Mouse (Mus musculus) limb, embryonic 11.5 days (tissue): ENCODE results near the gene Efcab10. TPM values are rescaled to one million over a fixed set of nuclear protein-coding genes. Genes with fewer than 3 reads are reported as not detected.

Source experiments
- ATAC-seq: fragments of 200-750 bp; cut with Nextera tagmentation; 2 replicates; pipeline ENCODE4 v1.8.0; 2017; ENCODE audit warnings: low read depth; ENCODE audit not compliant: insufficient number of reproducible peaks, low FRiP score, low TSS enrichment
- DNase-seq: peaks from one replicate; pipeline ENCODE4 v3.0.0-alpha.2; 2015; ENCODE audit warnings: low spot score
- H3K27ac ChIP-seq: fragments of 300-500 bp; sonication (generic); replicated peaks from 2 replicates; pipeline ENCODE4 v1.5.1; 2014; ENCODE audit warnings: low read depth, mild to moderate bottlenecking, low read length
- H3K27me3 ChIP-seq: fragments of 300-500 bp; sonication (generic); 2 replicates; pipeline ENCODE4 v1.6.1; 2014; ENCODE audit warnings: mild to moderate bottlenecking, low read length, mixed read lengths; ENCODE audit not compliant: control insufficient read depth, insufficient read depth
- H3K36me3 ChIP-seq: fragments of 300-500 bp; sonication (generic); 2 replicates; pipeline ENCODE4 v1.6.1; 2014; ENCODE audit warnings: mild to moderate bottlenecking, low read length, moderate library complexity, mixed read lengths; ENCODE audit not compliant: control insufficient read depth, insufficient read depth
- H3K4me1 ChIP-seq: fragments of 300-500 bp; sonication (generic); 2 replicates; pipeline ENCODE4 v1.6.1; 2014; ENCODE audit warnings: low read length, mixed read lengths; ENCODE audit not compliant: control insufficient read depth, insufficient read depth
- H3K4me2 ChIP-seq: fragments of 300-500 bp; sonication (generic); 2 replicates; pipeline ENCODE4 v1.6.1; 2014; ENCODE audit warnings: low read depth, mild to moderate bottlenecking, moderate library complexity; ENCODE audit not compliant: severe bottlenecking
- H3K4me3 ChIP-seq: fragments of 300-500 bp; sonication (generic); 2 replicates; pipeline ENCODE4 v1.5.1; 2014; ENCODE audit warnings: low read depth, low read length
- H3K9ac ChIP-seq: fragments of 300-500 bp; sonication (generic); 2 replicates; pipeline ENCODE4 v1.6.1; 2014; ENCODE audit warnings: mild to moderate bottlenecking, low read length
- H3K9me3 ChIP-seq: fragments of 300-500 bp; sonication (generic); 2 replicates; pipeline ENCODE4 v1.6.1; 2016; ENCODE audit warnings: low read length; ENCODE audit not compliant: control insufficient read depth
- WGBS: fragments of 180-500 bp; shearing (Covaris S2); extraction: QIAGEN DNeasy Blood & Tissue Kit; methylation state at CpG from one replicate; pipeline ENCODE4 v1.1.7; 2014; 5-methylcytosine and 5-hydroxymethylcytosine counted together
- polyA plus RNA-seq: library from polyadenylated mRNA; unstranded; fragments of >200 nt; fragmentation: Nextera tagmentation; extraction: Ambion mirVana; gene quantifications from 2 replicates; pipeline ENCODE4 v1.2.1, GENCODE M21; 2014

The Efcab10 gene
- polyA plus RNA-seq, 1 experiment from 2014 or later: 0.79 TPM

DNA sequence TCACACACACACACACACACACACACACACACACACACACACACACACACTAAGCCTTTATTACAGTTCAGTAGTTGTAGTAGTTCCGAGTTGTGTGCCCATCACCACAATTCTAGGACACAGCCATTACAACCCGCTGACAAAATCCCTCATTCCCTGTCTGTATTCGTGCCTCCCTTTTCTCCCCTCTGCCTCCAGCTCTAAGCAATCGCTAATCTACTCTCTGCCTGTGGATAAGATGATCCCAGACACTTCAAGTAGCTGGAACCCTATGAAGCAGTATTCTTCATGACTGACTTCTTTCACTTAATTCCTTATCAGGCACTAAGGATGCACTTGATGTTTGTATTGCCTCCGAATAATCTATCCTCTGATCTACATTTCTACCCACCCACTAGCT, 10.3 kb downstream of the Efcab10 start:
- H3K27ac ChIP-seq: no peak overlapping the region
- H3K4me2 ChIP-seq: no peak overlapping the region
- 76% methylated on average over 5 of the region's 5 CpGs for WGBS
- no peak for DNase-seq
- H3K27me3 ChIP-seq: no peaks in the 10 kb centered on the region
- no peak overlapping the region for H3K4me3 ChIP-seq
- no peaks in the 10 kb centered on the region for H3K4me1 ChIP-seq
- no peak for ATAC-seq
- H3K9ac ChIP-seq: no peak overlapping the region
- H3K36me3 ChIP-seq: no peaks in the 10 kb centered on the region
- no peaks in the 10 kb centered on the region for H3K9me3 ChIP-seq

- Histone ChIP-seq H3K27me3 (no peaks in the 10 kb centered on the region), H3K9ac (no peak overlapping the region), H3K9me3 (no peaks in the 10 kb centered on the region), H3K4me1 (no peaks in the 10 kb centered on the region), H3K27ac (no peak overlapping the region), H3K4me2 (no peak overlapping the region), H3K4me3 (no peak overlapping the region), H3K36me3 (no peaks in the 10 kb centered on the region)
- 69% methylated on average over 6 of the region's 6 CpGs for WGBS
- no peak for DNase-seq
- no peak for ATAC-seq
These were observed 10.9 kb downstream of the Efcab10 start for GRCm38 (mm10) chr12:33405398-33406026.

- no peak for ATAC-seq
- WGBS: 50% methylated on average over 6 of the region's 6 CpGs
These were observed 17.0 kb downstream of the Efcab10 start for GRCm38 (mm10) chr12:33411580-33412151.

GRCm38 (mm10) chr12:33424329-33424728, 29.7 kb downstream of the Efcab10 start:
- ATAC-seq (no peak), DNase-seq (peak; percentile 60)
- Histone ChIP-seq H3K4me2 (no peak overlapping the region), H3K27me3 (no peaks in the 10 kb centered on the region), H3K4me1 (no peaks in the 10 kb centered on the region), H3K36me3 (no peaks in the 10 kb centered on the region), H3K27ac (no peak overlapping the region), H3K9me3 (no peaks in the 10 kb centered on the region), H3K9ac (no peak overlapping the region), H3K4me3 (no peak overlapping the region)
- 32% methylated on average over 3 of the region's 3 CpGs for WGBS

More at GRCm38 (mm10) chr12:33411580-33412151, 17.0 kb downstream of the Efcab10 start:
- no peak for DNase-seq
- Histone ChIP-seq H3K4me1 (no peaks in the 10 kb centered on the region), H3K27me3 (no peaks in the 10 kb centered on the region), H3K4me2 (no peak overlapping the region), H3K9me3 (no peaks in the 10 kb centered on the region), H3K9ac (no peak overlapping the region), H3K36me3 (no peaks in the 10 kb centered on the region), H3K27ac (no peak overlapping the region), H3K4me3 (no peak overlapping the region)

DNA sequence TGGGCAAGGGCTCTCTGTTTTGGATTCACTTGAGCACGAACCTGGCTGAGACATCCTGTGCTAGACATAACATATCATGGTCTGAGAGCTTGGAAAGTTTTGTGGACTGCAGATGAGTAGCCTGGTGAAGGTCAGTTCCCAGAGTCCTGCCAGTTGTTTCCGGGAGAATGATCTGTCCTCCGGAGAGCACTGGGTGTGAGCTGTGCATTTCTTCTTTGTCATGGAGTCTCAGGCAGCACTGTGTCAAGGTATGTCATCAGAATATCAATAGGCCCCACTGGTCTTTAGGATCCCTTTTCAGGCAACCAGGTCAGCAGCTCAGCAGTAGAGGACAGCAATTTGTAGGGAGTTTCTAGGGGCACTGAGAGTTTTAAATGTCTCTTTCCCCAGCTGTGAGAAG, 32.6 kb downstream of the Efcab10 start:
- 38% methylated on average over 3 of the region's 3 CpGs for WGBS
- Histone ChIP-seq H3K4me1 (no peaks in the 10 kb centered on the region), H3K27ac (no peak overlapping the region), H3K9ac (no peak overlapping the region), H3K4me3 (no peak overlapping the region), H3K36me3 (no peaks in the 10 kb centered on the region), H3K4me2 (no peak overlapping the region), H3K27me3 (no peaks in the 10 kb centered on the region), H3K9me3 (no peaks in the 10 kb centered on the region)
- DNase-seq (no peak), ATAC-seq (no peak)

DNA sequence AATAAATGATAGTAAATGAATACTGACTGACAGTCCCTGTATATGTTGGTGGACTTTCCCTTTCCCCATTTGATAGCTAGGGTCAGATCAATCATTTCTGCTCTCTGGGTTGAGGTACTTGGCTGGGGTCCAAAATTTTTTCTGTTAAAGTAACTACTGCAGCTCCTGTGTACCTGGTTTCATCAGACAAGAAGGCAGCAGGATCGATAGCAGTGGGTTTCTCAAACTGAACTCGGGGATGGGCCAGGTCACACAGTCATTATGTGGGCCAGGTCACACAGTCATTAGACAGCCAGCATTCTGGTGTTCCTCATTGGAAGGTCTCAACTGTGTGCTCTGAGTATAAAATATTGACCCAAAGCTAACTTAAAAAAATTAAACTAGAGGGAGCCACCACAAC, 33.1 kb downstream of the Efcab10 start:
- WGBS: 69% methylated on average over 2 of the region's 2 CpGs
- Histone ChIP-seq H3K9me3 (no peaks in the 10 kb centered on the region), H3K4me2 (no peak overlapping the region), H3K9ac (no peak overlapping the region), H3K27ac (no peak overlapping the region), H3K27me3 (no peaks in the 10 kb centered on the region), H3K36me3 (no peaks in the 10 kb centered on the region), H3K4me1 (no peaks in the 10 kb centered on the region), H3K4me3 (no peak overlapping the region)
- no peak for ATAC-seq
- no peak for DNase-seq

GRCm38 (mm10) chr12:33429387-33430160, 34.9 kb downstream of the Efcab10 start, which contains the start of gene Twistnb:
Gene Twistnb (plus strand): TSS chr12:33429635.
- under 1% methylated on average over 65 of the region's 66 CpGs for WGBS
- no peaks in the 10 kb centered on the region for H3K4me1 ChIP-seq
- no peaks in the 10 kb centered on the region for H3K36me3 ChIP-seq
- DNase-seq (peak; percentile 99), ATAC-seq (peak; percentile 94)
- H3K9me3 ChIP-seq: no peaks in the 10 kb centered on the region
- peak within 1 kb of the TSS; percentile 62; the same call in 1 of the 2 replicates for H3K27ac ChIP-seq
- H3K9ac ChIP-seq: peak within 1 kb of the TSS; percentile 85
- H3K4me2 ChIP-seq: peak within 1 kb of the TSS; percentile 66
- H3K27me3 ChIP-seq: no peaks in the 10 kb centered on the region
- H3K4me3 ChIP-seq: peak within 1 kb of the TSS; percentile 99

GRCm38 (mm10) chr12:33433812-33434211, 39.2 kb downstream of the Efcab10 start:
- Histone ChIP-seq H3K27me3 (no peaks in the 10 kb centered on the region), H3K36me3 (no peaks in the 10 kb centered on the region), H3K4me2 (no peak overlapping the region), H3K27ac (no peak overlapping the region), H3K4me1 (no peaks in the 10 kb centered on the region), H3K9me3 (no peaks in the 10 kb centered on the region), H3K4me3 (no peak overlapping the region), H3K9ac (no peak overlapping the region)
- no peak for ATAC-seq
- 88% methylated on average over 9 of the region's 9 CpGs for WGBS
- no peak for DNase-seq
